Mouse (Mus musculus): ENCODE data around the gene Zdhhc8.

DNA sequence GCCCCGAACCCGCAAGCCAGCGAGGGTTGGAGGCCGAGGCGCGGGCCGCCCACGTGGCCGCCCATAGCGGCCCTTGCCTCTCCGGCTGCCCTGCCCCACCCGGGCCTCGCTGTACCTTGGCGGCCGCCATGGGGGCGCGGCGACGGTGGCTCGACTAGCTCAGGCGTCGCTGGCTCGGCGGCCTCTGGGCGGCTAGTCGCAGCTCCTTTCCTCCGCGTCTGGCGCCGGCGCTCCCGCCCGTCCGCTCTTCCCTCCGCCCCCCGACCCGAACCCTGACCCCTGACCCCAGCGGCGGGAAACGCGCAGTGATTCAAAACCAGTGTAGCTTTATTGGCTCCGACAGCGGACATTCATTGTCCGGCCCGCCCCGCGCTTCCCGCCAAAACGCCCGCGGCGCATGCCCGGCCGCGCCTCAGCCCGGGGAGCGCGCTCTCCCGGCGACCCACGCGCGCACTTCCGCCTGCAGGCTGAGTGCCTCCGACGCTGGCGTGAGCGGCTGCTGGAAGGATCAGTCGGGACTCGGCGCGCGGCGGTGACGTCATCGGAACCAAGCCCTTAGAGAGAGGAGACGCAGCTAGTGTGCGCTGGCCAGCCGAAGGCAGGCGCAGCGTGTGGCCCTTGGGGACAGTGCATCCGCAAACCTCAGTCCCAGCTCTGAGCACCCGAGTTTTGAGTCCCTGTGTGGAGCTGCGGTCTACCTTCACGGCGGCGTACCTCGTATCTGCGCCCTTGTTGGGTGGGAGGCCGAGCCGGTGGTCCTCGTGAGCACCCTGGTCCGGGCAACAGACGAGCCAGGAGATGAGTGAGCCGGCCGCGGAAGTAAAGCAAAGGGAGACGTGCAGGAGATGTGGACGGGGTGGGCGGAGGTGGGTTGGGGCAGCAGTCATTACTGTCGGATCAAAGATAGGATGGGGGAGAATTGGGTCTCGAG, 13.8 kb upstream of the Zdhhc8 start, which contains the start of the genes Trmt2a and Ranbp1:
- TF ChIP-seq CTCF (IDR thresholded peaks at IDR 0.05; ENCODE audit: low read depth) (0 out of 2 replicates have a peak, but pooled peaks have one; percentile 27), EP300 (IDR thresholded peaks at IDR 0.05; ENCODE audit: low read depth) (peak; percentile 64)
